Mouse (Mus musculus): ENCODE results near the gene Vmn1r10.

DNA sequence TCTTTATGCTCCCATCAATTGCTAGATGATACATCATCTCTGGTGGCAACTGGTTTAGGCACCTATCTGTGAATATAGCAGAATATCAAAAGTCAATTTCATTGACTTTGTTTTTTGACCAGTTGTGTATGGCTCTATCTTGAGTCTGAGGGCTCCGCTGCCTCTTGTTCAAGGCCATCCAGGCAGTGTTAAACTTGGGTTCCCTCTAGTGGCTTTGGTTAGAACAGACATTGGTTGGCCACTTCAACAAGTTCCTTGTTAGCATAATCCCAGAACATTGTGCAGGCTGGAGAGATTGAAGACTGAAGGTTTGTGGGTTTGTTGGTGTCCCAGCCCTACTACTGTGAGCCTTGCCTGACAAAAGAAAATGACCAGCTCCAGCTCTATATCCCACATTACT lies 2.9 kb upstream of the Vmn1r10 start:
- TF ChIP-seq GATA1 (IDR thresholded peaks at IDR 0.05; ENCODE audit: low read length) = no peak
- no peak for TF ChIP-seq TAL1 (IDR thresholded peaks at IDR 0.05; ENCODE audit: low read length)

Data from erythroblast, embryonic 14.5 days (primary cell).